Mouse (Mus musculus) lung, embryonic 15.5 days (tissue): Measurements from ENCODE around the gene Peak1. TPM values are rescaled to one million over a fixed set of nuclear protein-coding genes. Genes with fewer than 3 reads are reported as not detected.

ENCODE experiments used
- ATAC-seq: fragments of 200-750 bp; cut with Nextera tagmentation; 2 replicates; pipeline ENCODE4 v1.8.0; 2017; ENCODE audit warnings: moderate number of reproducible peaks, borderline replicate concordance; ENCODE audit not compliant: low FRiP score, low TSS enrichment; ENCODE audit errors: extremely low read depth
- H3K27ac ChIP-seq: fragments of 300-500 bp; sonication (generic); 2 replicates; pipeline ENCODE4 v1.5.1; 2015; ENCODE audit warnings: moderate library complexity, mild to moderate bottlenecking, inconsistent platforms
- H3K27me3 ChIP-seq: fragments of 300-500 bp; sonication (generic); 2 replicates; pipeline ENCODE4 v1.6.1; 2015; ENCODE audit warnings: inconsistent platforms
- H3K36me3 ChIP-seq: fragments of 300-500 bp; sonication (generic); 2 replicates; pipeline ENCODE4 v1.6.1; 2015; ENCODE audit warnings: inconsistent platforms
- H3K4me1 ChIP-seq: fragments of 300-500 bp; sonication (generic); 2 replicates; pipeline ENCODE4 v1.6.1; 2015; ENCODE audit warnings: inconsistent platforms
- H3K4me2 ChIP-seq: fragments of 300-500 bp; sonication (generic); 2 replicates; pipeline ENCODE4 v1.6.1; 2015; ENCODE audit warnings: inconsistent platforms, mild to moderate bottlenecking, moderate library complexity
- H3K4me3 ChIP-seq: fragments of 300-500 bp; sonication (generic); 2 replicates; pipeline ENCODE4 v1.5.1; 2015; ENCODE audit warnings: mild to moderate bottlenecking, inconsistent platforms
- H3K9ac ChIP-seq: fragments of 300-500 bp; sonication (generic); 2 replicates; pipeline ENCODE4 v1.6.1; 2015; ENCODE audit warnings: inconsistent platforms
- H3K9me3 ChIP-seq: fragments of 300-500 bp; sonication (generic); 2 replicates; pipeline ENCODE4 v1.6.1; 2016; ENCODE audit warnings: inconsistent platforms
- WGBS: fragments of 180-500 bp; shearing (Covaris S2); methylation state at CpG from one replicate; pipeline ENCODE4 v1.1.7; 2015; 5-methylcytosine and 5-hydroxymethylcytosine counted together
- polyA plus RNA-seq: library from polyadenylated mRNA; unstranded; fragments of >200 nt; fragmentation: Nextera tagmentation; extraction: Ambion mirVana; gene quantifications from 2 replicates; pipeline ENCODE4 v1.2.1, GENCODE M21; 2015

Gene Peak1
- polyA plus RNA-seq, 1 experiment from 2014 or later = 28.7 TPM

DNA sequence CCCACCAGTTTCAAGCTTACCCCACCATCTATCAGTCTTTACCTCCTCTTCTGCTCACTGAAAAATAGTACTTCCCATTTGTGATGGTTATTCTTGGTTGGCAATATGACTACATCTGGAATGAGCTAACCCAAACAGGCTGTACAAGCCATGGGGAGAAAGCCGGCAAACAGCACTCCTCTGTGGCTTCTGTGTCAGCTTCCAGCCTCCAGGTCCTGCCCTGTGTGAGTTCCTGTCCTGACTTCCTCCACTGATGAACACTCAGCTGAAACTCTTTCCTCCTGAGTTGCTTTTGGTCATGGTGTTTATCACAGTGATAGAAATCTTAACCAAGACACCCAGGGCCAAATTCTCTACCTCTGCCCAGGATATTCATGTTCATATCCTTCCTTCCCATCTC lies 5.2 kb downstream of the Peak1 start:
- no peak for ATAC-seq
- Histone ChIP-seq H3K4me2 (no peak overlapping the region), H3K9ac (no peak overlapping the region), H3K4me3 (no peak overlapping the region), H3K4me1 (peaks cover 14% of the 10 kb centered on the region), H3K9me3 (no peaks in the 10 kb centered on the region), H3K27me3 (no peaks in the 10 kb centered on the region), H3K36me3 (no peaks in the 10 kb centered on the region), H3K27ac (no peak overlapping the region)
- 55% methylated on average over 1 of the region's 1 CpGs for WGBS

GRCm38 (mm10) chr9:56409928-56410327 lies 7.9 kb downstream of the Peak1 start:
- Histone ChIP-seq H3K27me3 (no peaks in the 10 kb centered on the region), H3K9ac (no peak overlapping the region), H3K4me1 (0 out of 2 replicates have a peak, but pooled peaks cover under 1% of the 10 kb centered on the region), H3K9me3 (no peaks in the 10 kb centered on the region), H3K4me2 (no peak overlapping the region), H3K27ac (no peak overlapping the region), H3K4me3 (no peak overlapping the region), H3K36me3 (no peaks in the 10 kb centered on the region)
- WGBS = 76% methylated on average over 2 of the region's 2 CpGs
- ATAC-seq = no peak

GRCm38 (mm10) chr9:56404619-56405018 lies 13.2 kb downstream of the Peak1 start:
- H3K4me2 ChIP-seq = no peak overlapping the region
- no peak overlapping the region for H3K9ac ChIP-seq
- ATAC-seq = no peak
- H3K27ac ChIP-seq = no peak overlapping the region
- no peaks in the 10 kb centered on the region for H3K36me3 ChIP-seq
- H3K9me3 ChIP-seq = no peaks in the 10 kb centered on the region
- no peaks in the 10 kb centered on the region for H3K4me1 ChIP-seq
- no peaks in the 10 kb centered on the region for H3K27me3 ChIP-seq
- H3K4me3 ChIP-seq = no peak overlapping the region
- WGBS = 48% methylated on average over 4 of the region's 4 CpGs

DNA sequence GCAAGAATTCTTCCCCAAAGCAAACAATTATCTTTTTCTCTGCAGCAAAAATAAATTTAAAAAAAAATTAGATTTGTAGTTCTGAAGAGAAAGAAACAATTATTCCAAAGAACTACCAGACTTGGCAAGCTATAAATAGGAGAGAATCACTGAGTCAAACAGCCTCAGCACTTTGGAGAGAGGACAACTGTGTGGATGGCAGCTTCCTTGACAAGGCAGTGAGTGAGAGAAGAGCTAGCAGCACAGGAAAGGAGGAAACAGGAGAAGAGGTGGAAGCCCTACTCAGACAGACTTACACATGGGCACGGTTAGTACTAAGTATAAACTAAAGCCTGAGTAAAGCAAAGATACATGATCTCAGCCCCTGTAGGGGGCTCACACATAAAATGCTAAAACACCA lies 21.6 kb downstream of the Peak1 start:
- no peak overlapping the region for H3K27ac ChIP-seq
- no peaks in the 10 kb centered on the region for H3K36me3 ChIP-seq
- no peak overlapping the region for H3K9ac ChIP-seq
- H3K4me2 ChIP-seq = no peak overlapping the region
- no peak for ATAC-seq
- H3K4me1 ChIP-seq = peaks cover 4% of the 10 kb centered on the region
- H3K4me3 ChIP-seq = no peak overlapping the region
- H3K9me3 ChIP-seq = no peaks in the 10 kb centered on the region
- H3K27me3 ChIP-seq = no peaks in the 10 kb centered on the region
- WGBS = 46% methylated on average over 1 of the region's 1 CpGs

GRCm38 (mm10) chr9:56392857-56393256 lies 25.0 kb downstream of the Peak1 start:
- no peak for ATAC-seq
- WGBS = 73% methylated on average over 3 of the region's 3 CpGs
- no peak overlapping the region for H3K27ac ChIP-seq
- no peaks in the 10 kb centered on the region for H3K9me3 ChIP-seq
- no peaks in the 10 kb centered on the region for H3K27me3 ChIP-seq
- H3K4me1 ChIP-seq = peaks cover 4% of the 10 kb centered on the region
- H3K36me3 ChIP-seq = no peaks in the 10 kb centered on the region; the same call in 1 of the 2 replicates
- no peak overlapping the region for H3K4me2 ChIP-seq
- no peak overlapping the region for H3K4me3 ChIP-seq
- H3K9ac ChIP-seq = no peak overlapping the region

GRCm38 (mm10) chr9:56382786-56383185 lies 35.1 kb downstream of the Peak1 start:
- no peak overlapping the region for H3K4me3 ChIP-seq
- WGBS = 78% methylated on average over 1 of the region's 1 CpGs
- no peak for ATAC-seq
- H3K4me1 ChIP-seq = no peaks in the 10 kb centered on the region
- no peak overlapping the region for H3K4me2 ChIP-seq
- no peaks in the 10 kb centered on the region; the same call in 1 of the 2 replicates for H3K9me3 ChIP-seq
- H3K36me3 ChIP-seq = peaks cover 3% of the 10 kb centered on the region; the same call in 1 of the 2 replicates
- no peak overlapping the region for H3K9ac ChIP-seq
- H3K27ac ChIP-seq = no peak overlapping the region
- no peaks in the 10 kb centered on the region for H3K27me3 ChIP-seq

- WGBS = 49% methylated on average over 4 of the region's 4 CpGs
- 0 out of 2 replicates have a peak, but pooled peaks cover 7% of the 10 kb centered on the region for H3K4me1 ChIP-seq
- no peak overlapping the region for H3K4me3 ChIP-seq
- H3K4me2 ChIP-seq = no peak overlapping the region
- no peaks in the 10 kb centered on the region for H3K27me3 ChIP-seq
- no peak overlapping the region for H3K27ac ChIP-seq
- H3K36me3 ChIP-seq = no peaks in the 10 kb centered on the region
- H3K9ac ChIP-seq = no peak overlapping the region
- ATAC-seq = no peak
- no peaks in the 10 kb centered on the region for H3K9me3 ChIP-seq
These were observed 43.5 kb downstream of the Peak1 start for GRCm38 (mm10) chr9:56374401-56374800.

- 0 out of 2 replicates have a peak, but pooled peaks cover 7% of the 10 kb centered on the region for H3K4me1 ChIP-seq
- no peak overlapping the region for H3K9ac ChIP-seq
- no peaks in the 10 kb centered on the region for H3K9me3 ChIP-seq
- no peak overlapping the region for H3K4me3 ChIP-seq
- WGBS = 38% methylated on average over 5 of the region's 5 CpGs
- H3K27ac ChIP-seq = no peak overlapping the region
- no peak for ATAC-seq
- H3K36me3 ChIP-seq = no peaks in the 10 kb centered on the region
- no peaks in the 10 kb centered on the region for H3K27me3 ChIP-seq
- no peak overlapping the region for H3K4me2 ChIP-seq
These were observed 47.2 kb downstream of the Peak1 start for GRCm38 (mm10) chr9:56370710-56371109.

DNA sequence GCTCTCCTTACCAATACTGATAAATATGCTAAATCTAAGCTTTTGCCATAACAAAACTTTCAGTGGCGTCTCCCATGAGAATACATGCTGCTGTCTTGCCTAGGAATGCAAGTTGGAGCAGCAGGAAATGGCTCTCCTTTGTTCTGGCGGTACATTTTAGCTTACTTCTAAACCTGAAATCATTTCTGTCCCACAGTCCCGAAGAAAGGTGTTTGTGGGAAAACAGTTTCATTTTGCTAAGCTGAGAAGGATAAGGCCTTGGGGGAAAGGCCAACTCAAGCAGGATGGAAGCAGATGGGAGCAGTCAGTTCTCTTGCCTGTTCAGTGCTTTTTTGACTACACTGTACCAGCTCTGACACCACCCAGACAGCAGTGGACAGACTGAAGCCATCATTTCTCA lies 49.1 kb downstream of the Peak1 start:
- Histone ChIP-seq H3K27ac (no peak overlapping the region), H3K4me3 (no peak overlapping the region), H3K36me3 (no peaks in the 10 kb centered on the region), H3K9ac (no peak overlapping the region), H3K27me3 (no peaks in the 10 kb centered on the region), H3K9me3 (no peaks in the 10 kb centered on the region), H3K4me2 (no peak overlapping the region), H3K4me1 (0 out of 2 replicates have a peak, but pooled peaks cover 10% of the 10 kb centered on the region)
- ATAC-seq = no peak
- WGBS = 51% methylated on average over 3 of the region's 3 CpGs

- Histone ChIP-seq H3K36me3 (no peaks in the 10 kb centered on the region), H3K9me3 (no peaks in the 10 kb centered on the region), H3K27ac (no peak overlapping the region), H3K9ac (no peak overlapping the region), H3K4me1 (peaks cover 15% of the 10 kb centered on the region), H3K27me3 (no peaks in the 10 kb centered on the region), H3K4me2 (no peak overlapping the region), H3K4me3 (no peak overlapping the region)
- WGBS = 83% methylated on average over 3 of the region's 3 CpGs
- ATAC-seq = no peak
These were observed 54.6 kb downstream of the Peak1 start for GRCm38 (mm10) chr9:56363306-56363705.

DNA sequence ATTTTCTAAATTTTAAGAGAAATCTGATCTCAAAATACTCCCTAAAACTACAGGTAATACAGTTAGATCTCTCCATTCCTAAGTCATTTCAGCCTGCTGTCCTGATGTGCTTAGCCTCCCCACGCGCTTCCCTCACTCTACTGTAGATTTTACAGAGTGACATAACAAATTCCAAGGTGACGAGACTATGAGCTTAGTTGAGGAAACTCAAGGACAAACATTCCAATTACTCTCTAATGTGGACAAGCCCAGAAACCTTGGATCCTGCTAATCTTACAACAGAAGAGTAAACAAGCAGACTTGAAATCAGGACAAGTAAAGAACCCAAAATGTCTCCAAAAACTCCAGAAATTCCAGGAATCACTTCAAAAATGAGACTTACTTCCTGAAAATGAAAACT lies 58.6 kb downstream of the Peak1 start:
- Histone ChIP-seq H3K9ac (no peak overlapping the region), H3K36me3 (no peaks in the 10 kb centered on the region), H3K4me1 (peaks cover 17% of the 10 kb centered on the region), H3K4me2 (no peak overlapping the region), H3K9me3 (no peaks in the 10 kb centered on the region), H3K27me3 (no peaks in the 10 kb centered on the region), H3K27ac (no peak overlapping the region), H3K4me3 (no peak overlapping the region)
- WGBS = 45% methylated on average over 3 of the region's 3 CpGs
- ATAC-seq = no peak

GRCm38 (mm10) chr9:56355186-56355585 lies 62.7 kb downstream of the Peak1 start:
- H3K36me3 ChIP-seq = no peaks in the 10 kb centered on the region
- H3K4me2 ChIP-seq = no peak overlapping the region
- WGBS = 80% methylated on average over 5 of the region's 5 CpGs
- peaks cover 11% of the 10 kb centered on the region for H3K4me1 ChIP-seq
- H3K9ac ChIP-seq = no peak overlapping the region
- no peaks in the 10 kb centered on the region for H3K9me3 ChIP-seq
- no peak overlapping the region for H3K4me3 ChIP-seq
- no peaks in the 10 kb centered on the region for H3K27me3 ChIP-seq
- H3K27ac ChIP-seq = no peak overlapping the region
- no peak for ATAC-seq

GRCm38 (mm10) chr9:56346321-56346720 lies 71.5 kb downstream of the Peak1 start:
- H3K27me3 ChIP-seq = no peaks in the 10 kb centered on the region
- no peak overlapping the region for H3K9ac ChIP-seq
- H3K27ac ChIP-seq = no peak overlapping the region
- H3K4me1 ChIP-seq = no peaks in the 10 kb centered on the region
- H3K9me3 ChIP-seq = no peaks in the 10 kb centered on the region
- no peaks in the 10 kb centered on the region; the same call in 1 of the 2 replicates for H3K36me3 ChIP-seq
- H3K4me2 ChIP-seq = no peak overlapping the region
- H3K4me3 ChIP-seq = no peak overlapping the region
- WGBS = 83% methylated on average over 6 of the region's 6 CpGs
- no peak for ATAC-seq
